Mouse (Mus musculus) lung, postnatal 0 days (tissue): ENCODE measurements around the gene Dus1l.

ENCODE experiments used
- CTCF ChIP-seq: IDR thresholded peaks from 2 replicates; pipeline ENCODE4 v1.5.1; 2016; ENCODE audit warnings: antibody characterized with exemption, mild to moderate bottlenecking
- EP300 ChIP-seq: IDR thresholded peaks from 2 replicates; pipeline ENCODE4 v1.6.1; 2016; ENCODE audit warnings: antibody characterized with exemption, mild to moderate bottlenecking, control low read depth

GRCm38 (mm10) chr11:120772749-120773148, 23.5 kb downstream of the Dus1l start:
- TF ChIP-seq CTCF (no peak), EP300 (no peak)
